Mouse (Mus musculus): ENCODE data around the gene Pacsin2.

- TF ChIP-seq CTCF (IDR thresholded peaks at IDR 0.05; ENCODE audit: borderline replicate concordance, insufficient read depth, low read depth, low read length) (no peak), POLR2A (IDR thresholded peaks at IDR 0.05; ENCODE audit: borderline replicate concordance, insufficient read depth, low read length) (no peak)
These were observed 34.9 kb upstream of the Pacsin2 start for GRCm38 (mm10) chr15:83499211-83499755.

All from cerebellum, adult 2 months (tissue).